Mouse (Mus musculus): ENCODE measurements around the gene Ugt1a1.
"Not testable (repeated sequence)": the region's sequence is repeated elsewhere in the genome, so short reads cannot be mapped to it uniquely, and the experiment has no call there.

The Ugt1a1 gene

GRCm38 (mm10) chr1:88217576-88217975, 5.8 kb downstream of the Ugt1a1 start:
- in situ Hi-C loops (cut with MboI, MseI) = no loop called here

GRCm38 (mm10) chr1:88218051-88218450, 6.3 kb downstream of the Ugt1a1 start:
- in situ Hi-C loops (cut with MboI, MseI) = no loop called here

GRCm38 (mm10) chr1:88218591-88218990, 6.8 kb downstream of the Ugt1a1 start:
- in situ Hi-C loops (cut with MboI, MseI) = no loop called here

- in situ Hi-C loops (cut with MboI, MseI) = no loop called here
Observed at GRCm38 (mm10) chr1:88219054-88219453, 7.3 kb downstream of the Ugt1a1 start.

- in situ Hi-C loops (cut with MboI, MseI) = no loop called here
Observed at GRCm38 (mm10) chr1:88220336-88220735, 8.6 kb downstream of the Ugt1a1 start.

GRCm38 (mm10) chr1:88222216-88222615, 10.5 kb downstream of the Ugt1a1 start:
- in situ Hi-C loops (cut with MboI, MseI) = no loop called here

GRCm38 (mm10) chr1:88223011-88223515, 11.3 kb downstream of the Ugt1a1 start:
- in situ Hi-C loops (cut with MboI, MseI) = not testable (repeated sequence)

GRCm38 (mm10) chr1:88223591-88223990, 11.8 kb downstream of the Ugt1a1 start:
- in situ Hi-C loops (cut with MboI, MseI) = no loop called here

GRCm38 (mm10) chr1:88224029-88224776, 12.4 kb downstream of the Ugt1a1 start:
- in situ Hi-C loops (cut with MboI, MseI) = no loop called here

- in situ Hi-C loops (cut with MboI, MseI) = not testable (repeated sequence)
Observed at GRCm38 (mm10) chr1:88225301-88225700, 13.5 kb downstream of the Ugt1a1 start.

- in situ Hi-C loops (cut with MboI, MseI) = no loop called here
Observed at GRCm38 (mm10) chr1:88225741-88226140, 14.0 kb downstream of the Ugt1a1 start.

- in situ Hi-C loops (cut with MboI, MseI) = no loop called here
Observed at GRCm38 (mm10) chr1:88226670-88227379, 15.1 kb downstream of the Ugt1a1 start, which contains the start of gene Mroh2a. Gene Mroh2a, plus strand, starts transcription at chr1:88226986.

GRCm38 (mm10) chr1:88227482-88227881, 15.7 kb downstream of the Ugt1a1 start:
- in situ Hi-C loops (cut with MboI, MseI) = no loop called here

- in situ Hi-C loops (cut with MboI, MseI) = no loop called here
Observed at GRCm38 (mm10) chr1:88228121-88228520, 16.4 kb downstream of the Ugt1a1 start.

- in situ Hi-C loops (cut with MboI, MseI) = no loop called here
Observed at GRCm38 (mm10) chr1:88229566-88229965, 17.8 kb downstream of the Ugt1a1 start.

GRCm38 (mm10) chr1:88229986-88230385, 18.2 kb downstream of the Ugt1a1 start:
- in situ Hi-C loops (cut with MboI, MseI) = no loop called here

- in situ Hi-C loops (cut with MboI, MseI) = no loop called here
Observed at GRCm38 (mm10) chr1:88230421-88230820, 18.7 kb downstream of the Ugt1a1 start.

GRCm38 (mm10) chr1:88230981-88231802, 19.4 kb downstream of the Ugt1a1 start:
- in situ Hi-C loops (cut with MboI, MseI) = no loop called here

GRCm38 (mm10) chr1:88231803-88232499, 20.2 kb downstream of the Ugt1a1 start:
- in situ Hi-C loops (cut with MboI, MseI) = no loop called here

GRCm38 (mm10) chr1:88232664-88233380, 21.1 kb downstream of the Ugt1a1 start:
- in situ Hi-C loops (cut with MboI, MseI) = no loop called here

Measured in regulatory T cell (primary cell).